Mouse (Mus musculus): ENCODE data around the gene Slc7a7. TPM values are rescaled to one million over a fixed set of nuclear protein-coding genes. Genes with fewer than 3 reads are reported as not detected.
A peak's percentile ranks its signal among the peaks of the same experiment; 100 is the strongest.
"Not testable (repeated sequence)": the region's sequence is repeated elsewhere in the genome, so short reads cannot be mapped to it uniquely, and the experiment has no call there.

Slc7a7 gene
- polyA plus RNA-seq, 1 experiment: 1.6 TPM

DNA sequence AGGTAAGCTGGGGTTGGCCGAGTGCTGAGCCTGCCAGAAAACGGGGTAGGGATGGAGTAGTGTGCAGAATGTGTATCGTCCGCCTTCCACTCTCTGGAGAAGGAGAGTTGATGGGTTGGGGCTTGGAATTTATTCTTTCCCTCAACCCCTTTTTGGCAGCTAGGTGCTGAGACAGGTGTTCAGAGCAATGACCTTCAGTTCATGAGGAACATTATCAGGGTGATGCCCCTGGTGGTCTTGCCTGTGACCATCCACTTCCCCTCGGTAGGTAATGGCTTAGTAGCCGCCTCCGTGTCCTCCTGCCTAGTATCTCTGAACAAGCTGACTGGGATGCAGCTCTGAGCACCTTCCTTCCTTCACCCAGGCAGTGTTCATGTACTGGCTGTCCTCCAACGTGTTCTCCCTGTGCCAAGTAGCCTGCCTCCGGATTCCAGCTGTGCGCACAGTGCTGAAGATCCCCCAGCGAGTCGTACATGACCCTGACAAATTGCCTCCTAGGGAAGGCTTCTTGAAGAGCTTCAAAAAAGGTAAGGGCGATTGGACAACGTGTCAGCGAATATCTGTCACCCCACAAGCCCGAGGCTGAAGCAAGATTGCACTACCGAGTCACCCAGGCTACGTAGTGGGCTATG is 50.0 kb downstream of the Slc7a7 start:
- Histone ChIP-seq H3K4me1 (no peaks in the 10 kb centered on the region), H3K36me3 (replicated peaks; ENCODE audit: low read length) (peaks cover 75% of the 10 kb centered on the region), H3K4me3 (replicated peaks) (no peak overlapping the region), H3K27me3 (replicated peaks) (no peaks in the 10 kb centered on the region), H3K9me3 (no peaks in the 10 kb centered on the region)
- TF ChIP-seq GATA1 (IDR thresholded peaks at IDR 0.05; ENCODE audit: borderline replicate concordance, low read length) (no peak), FLI1 (IDR thresholded peaks at IDR 0.05; ENCODE audit: low read length) (no peak)

DNA sequence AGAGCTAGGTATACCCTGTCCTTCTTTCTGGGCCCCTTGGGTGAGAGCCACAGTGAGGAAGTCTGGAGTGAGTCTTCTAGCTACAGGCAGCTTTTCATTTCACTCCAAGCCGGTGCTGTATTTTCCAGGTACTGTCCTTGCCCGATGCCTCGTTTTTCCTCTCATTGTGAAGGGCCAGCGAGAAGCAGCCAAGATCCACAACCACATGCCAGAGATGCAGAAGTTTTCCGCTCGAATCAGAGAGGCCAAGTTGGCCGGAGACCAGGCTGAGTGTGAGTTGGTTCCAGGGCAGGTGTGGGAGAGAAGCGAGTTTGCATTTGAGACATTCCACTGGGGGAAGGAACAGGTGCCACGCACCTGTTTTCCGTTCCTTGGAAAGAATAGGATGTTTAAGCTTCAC is 51.0 kb downstream of the Slc7a7 start:
- Histone ChIP-seq H3K36me3 (replicated peaks; ENCODE audit: low read length) (peaks cover 75% of the 10 kb centered on the region), H3K4me3 (replicated peaks) (no peak overlapping the region), H3K4me1 (peaks cover 2% of the 10 kb centered on the region; the same call in 1 of the 2 replicates), H3K27me3 (replicated peaks) (no peaks in the 10 kb centered on the region), H3K9me3 (no peaks in the 10 kb centered on the region)
- TF ChIP-seq FLI1 (IDR thresholded peaks at IDR 0.05; ENCODE audit: low read length) (no peak), GATA1 (IDR thresholded peaks at IDR 0.05; ENCODE audit: borderline replicate concordance, low read length) (no peak)

DNA sequence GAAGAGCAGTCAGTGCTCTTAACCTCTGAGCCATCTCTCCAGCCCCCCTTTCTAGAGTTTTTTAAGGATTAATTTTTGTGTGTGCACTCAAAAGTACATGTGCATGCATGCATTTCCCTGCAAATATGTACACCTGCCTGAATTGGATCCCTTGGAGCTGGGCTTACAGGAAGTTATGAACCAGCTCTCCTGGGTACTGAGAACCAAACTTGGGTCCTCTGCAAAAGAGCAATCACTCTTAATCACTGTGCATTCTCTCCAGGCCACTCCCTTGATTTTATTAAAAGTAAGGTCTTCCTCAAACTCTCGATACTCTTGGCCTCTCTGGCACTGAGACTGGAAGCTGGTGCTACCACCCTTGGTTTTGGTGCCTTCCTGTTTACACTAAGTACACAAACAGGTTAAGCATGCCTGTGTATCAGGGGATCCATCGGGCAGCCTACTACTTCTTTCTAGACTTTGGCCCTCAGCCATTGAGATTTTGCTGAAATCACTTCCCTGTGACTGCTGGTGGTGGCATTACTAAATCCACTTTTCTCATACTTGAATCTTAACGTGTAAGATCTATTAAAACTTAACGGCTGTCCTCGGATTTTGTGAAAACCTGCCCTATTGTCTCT is 52.4 kb downstream of the Slc7a7 start:
- Histone ChIP-seq H3K27me3 (replicated peaks) (no peaks in the 10 kb centered on the region), H3K36me3 (replicated peaks; ENCODE audit: low read length) (peaks cover 69% of the 10 kb centered on the region), H3K4me3 (replicated peaks) (no peak overlapping the region), H3K4me1 (peaks cover 4% of the 10 kb centered on the region; the same call in 1 of the 2 replicates), H3K9me3 (no peaks in the 10 kb centered on the region)
- TF ChIP-seq FLI1 (IDR thresholded peaks at IDR 0.05; ENCODE audit: low read length): no peak
- no peak for TF ChIP-seq GATA1 (IDR thresholded peaks at IDR 0.05; ENCODE audit: borderline replicate concordance, low read length)

DNA sequence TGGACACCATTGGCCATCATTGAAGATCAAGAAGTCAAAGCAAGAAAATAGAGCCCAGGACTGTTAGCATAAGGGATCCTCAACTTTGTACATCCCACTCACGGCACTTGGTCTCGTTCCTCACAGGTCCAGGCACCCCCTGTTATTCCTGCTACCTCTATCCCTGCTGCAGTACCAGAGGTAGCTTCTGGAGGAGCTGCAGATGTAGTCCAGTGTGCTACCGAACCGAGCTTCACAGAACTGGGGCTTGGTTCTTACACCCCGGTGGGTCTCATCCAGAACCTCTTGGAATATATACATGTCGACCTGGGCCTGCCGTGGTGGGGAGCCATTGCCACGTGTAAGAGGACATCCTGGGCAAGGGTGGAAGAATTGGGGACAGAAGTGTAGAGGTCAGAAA is 54.4 kb downstream of the Slc7a7 start:
- Histone ChIP-seq H3K9me3 (no peaks in the 10 kb centered on the region), H3K36me3 (replicated peaks; ENCODE audit: low read length) (peaks cover 49% of the 10 kb centered on the region), H3K27me3 (replicated peaks) (no peaks in the 10 kb centered on the region), H3K4me1 (peaks cover 4% of the 10 kb centered on the region; the same call in 1 of the 2 replicates), H3K4me3 (replicated peaks) (no peak overlapping the region)
- TF ChIP-seq FLI1 (IDR thresholded peaks at IDR 0.05; ENCODE audit: low read length) (no peak), GATA1 (IDR thresholded peaks at IDR 0.05; ENCODE audit: borderline replicate concordance, low read length) (no peak)

DNA sequence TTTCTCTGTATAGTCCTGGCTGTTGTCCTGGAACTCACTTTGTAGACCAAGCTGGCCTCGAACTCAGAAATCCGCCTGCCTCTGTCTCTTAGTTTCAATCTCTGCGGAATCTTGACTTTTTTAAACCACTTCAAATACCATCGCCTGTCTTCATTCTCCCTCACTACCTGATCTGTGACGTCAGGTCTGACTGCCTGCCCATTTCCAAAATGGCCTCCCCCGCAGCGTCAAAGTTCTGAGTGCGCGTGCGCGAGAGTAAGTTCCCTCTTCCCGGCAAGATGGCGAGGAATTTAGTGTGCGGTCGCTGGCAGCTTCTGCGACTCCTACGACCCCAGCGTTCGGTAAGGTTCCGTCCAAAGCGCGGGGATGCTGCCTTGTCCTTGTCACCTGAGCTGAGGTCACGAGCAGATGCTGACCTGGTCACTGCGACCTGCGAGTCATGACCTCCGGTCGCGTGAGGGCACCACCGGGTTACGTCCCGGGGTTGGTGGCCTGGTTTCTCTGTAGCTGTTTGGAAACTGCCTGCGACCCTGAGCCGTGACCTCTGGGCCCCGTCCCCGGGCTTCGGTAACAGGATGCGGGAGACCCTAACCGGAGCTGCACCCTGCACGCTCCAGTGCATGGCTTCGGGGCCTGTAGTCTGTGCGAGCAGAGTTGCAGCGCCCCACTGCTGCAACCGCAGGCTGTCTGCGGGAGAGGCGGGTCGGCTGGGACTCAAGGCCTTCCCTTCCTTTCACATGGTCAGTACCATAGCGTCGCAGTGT is 56.8 kb downstream of the Slc7a7 start, which contains the start of gene Oxa1l:
Gene Oxa1l (plus strand): TSS at position 258 of the 764 bp plus-strand sequence.
- H3K27me3 ChIP-seq (replicated peaks): no peaks in the 10 kb centered on the region
- peaks cover 4% of the 10 kb centered on the region; the same call in 1 of the 2 replicates for H3K4me1 ChIP-seq
- peak within 1 kb of the TSS; percentile 100 for H3K4me3 ChIP-seq (replicated peaks)
- H3K9me3 ChIP-seq: peaks cover 8% of the 10 kb centered on the region; the same call in 1 of the 2 replicates
- H3K36me3 ChIP-seq (replicated peaks; ENCODE audit: low read length): peaks cover 27% of the 10 kb centered on the region
- TF ChIP-seq FLI1 (IDR thresholded peaks at IDR 0.05; ENCODE audit: low read length) (no peak), GATA1 (IDR thresholded peaks at IDR 0.05; ENCODE audit: borderline replicate concordance, low read length) (no peak)

DNA sequence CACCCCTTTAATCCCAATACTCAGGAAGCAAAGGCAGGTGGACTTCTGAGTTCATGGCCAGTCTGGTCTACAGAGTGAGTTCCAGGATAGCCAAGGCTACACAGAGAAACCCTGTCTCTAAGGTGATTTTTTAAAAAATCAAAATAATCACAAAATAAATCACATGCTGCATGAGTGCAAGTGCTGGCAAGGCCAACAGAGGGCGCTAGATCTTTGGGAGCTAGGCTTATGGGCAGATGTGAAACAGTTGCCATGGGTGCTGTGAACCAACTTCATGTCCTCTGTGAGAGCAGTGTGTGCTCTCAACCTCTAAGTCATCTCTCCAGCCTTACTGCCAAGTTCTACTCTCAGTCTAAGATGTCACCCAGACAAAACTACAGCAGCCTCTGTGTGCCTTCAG is 63.2 kb downstream of the Slc7a7 start:
- Histone ChIP-seq H3K27me3 (replicated peaks) (no peaks in the 10 kb centered on the region), H3K36me3 (replicated peaks; ENCODE audit: low read length) (no peaks in the 10 kb centered on the region), H3K4me3 (replicated peaks) (no peak overlapping the region), H3K4me1 (no peaks in the 10 kb centered on the region), H3K9me3 (peaks cover 21% of the 10 kb centered on the region)
- TF ChIP-seq FLI1 (IDR thresholded peaks at IDR 0.05; ENCODE audit: low read length) (no peak), GATA1 (IDR thresholded peaks at IDR 0.05; ENCODE audit: borderline replicate concordance, low read length) (no peak)

DNA sequence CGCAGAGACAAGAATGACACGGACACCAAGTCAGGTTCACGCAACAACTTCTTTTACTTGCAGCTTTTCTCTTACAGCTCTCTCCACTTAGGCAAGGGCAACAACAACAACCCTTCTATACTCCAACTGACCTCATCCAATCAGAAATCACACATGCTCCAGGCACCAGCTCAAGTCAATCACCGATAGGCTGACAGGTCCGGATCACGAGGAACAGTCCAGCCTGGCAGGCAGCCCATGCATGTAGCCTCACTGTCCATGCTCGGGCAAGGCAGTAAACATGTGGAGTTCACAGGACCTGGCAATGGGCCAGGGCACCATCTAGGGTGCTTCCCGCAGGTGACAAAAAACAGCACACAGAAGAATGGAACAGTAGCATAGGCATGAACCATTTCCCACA is 65.3 kb downstream of the Slc7a7 start:
- Histone ChIP-seq H3K9me3 (peaks cover 32% of the 10 kb centered on the region), H3K27me3 (replicated peaks) (no peaks in the 10 kb centered on the region), H3K4me3 (replicated peaks) (no peak overlapping the region), H3K4me1 (no peaks in the 10 kb centered on the region), H3K36me3 (replicated peaks; ENCODE audit: low read length) (no peaks in the 10 kb centered on the region)
- TF ChIP-seq FLI1 (IDR thresholded peaks at IDR 0.05; ENCODE audit: low read length): no peak
- no peak for TF ChIP-seq GATA1 (IDR thresholded peaks at IDR 0.05; ENCODE audit: borderline replicate concordance, low read length)

DNA sequence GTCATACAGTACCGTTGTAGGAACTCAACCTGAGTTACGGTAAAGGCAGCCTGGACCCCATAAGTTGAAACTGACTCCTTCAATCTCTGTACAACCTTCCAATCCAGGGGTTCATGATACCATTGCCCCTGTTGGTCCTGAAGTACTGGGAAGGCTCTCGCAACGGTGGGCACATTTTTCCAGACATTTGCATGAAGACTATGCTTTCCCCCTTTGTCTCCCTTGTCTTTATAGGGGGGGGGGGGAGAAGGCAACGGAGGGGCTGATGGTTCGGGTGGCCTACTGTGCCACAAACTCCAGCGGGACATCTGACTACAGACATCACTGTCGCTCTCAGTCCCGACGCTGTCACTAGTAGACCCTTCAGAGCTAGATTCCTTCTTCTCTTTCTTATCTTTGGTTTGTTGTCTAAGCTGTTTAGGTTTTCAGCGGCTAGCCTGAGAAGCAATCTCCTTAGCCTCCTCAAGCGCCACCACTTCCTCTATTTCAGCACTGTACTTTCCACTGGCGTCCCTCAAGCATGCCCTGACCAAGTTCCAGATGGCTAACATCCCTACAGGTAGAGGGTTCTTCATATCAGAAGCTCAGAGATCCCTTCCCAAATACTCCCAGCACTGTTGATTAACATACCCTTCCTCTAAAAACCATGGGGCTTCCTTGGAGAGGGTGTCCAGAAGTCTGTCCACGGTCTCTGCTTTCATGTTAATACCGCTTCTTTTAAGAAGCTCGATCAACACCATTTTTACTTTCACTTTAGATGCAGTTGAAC is 66.6 kb downstream of the Slc7a7 start:
- H3K4me1 ChIP-seq; H3K4me3 ChIP-seq (replicated peaks); H3K36me3 ChIP-seq (replicated peaks; ENCODE audit: low read length); H3K27me3 ChIP-seq (replicated peaks): not testable (repeated sequence)
- peaks cover 26% of the 10 kb centered on the region for H3K9me3 ChIP-seq

DNA sequence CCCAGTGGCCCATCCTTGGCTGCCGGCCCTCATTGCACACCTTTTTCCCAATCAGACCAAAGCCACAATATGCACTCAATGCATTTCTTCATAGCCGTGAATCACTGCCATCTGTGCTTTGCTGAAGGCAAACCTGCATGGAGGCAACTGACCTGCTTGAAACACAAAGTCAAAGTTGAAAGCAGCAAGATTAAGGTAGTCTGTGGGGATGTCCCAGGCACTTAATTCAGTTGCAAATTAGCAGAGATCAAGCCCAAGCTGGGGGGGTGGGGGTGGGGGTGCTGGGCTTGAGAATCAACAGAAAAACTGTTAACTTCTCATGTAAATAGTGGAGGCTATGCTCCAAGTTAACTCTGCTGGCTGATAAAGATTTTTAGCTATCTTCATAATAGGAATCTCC is 75.8 kb downstream of the Slc7a7 start:
- not testable (repeated sequence) for H3K27me3 ChIP-seq (replicated peaks); H3K4me3 ChIP-seq (replicated peaks); H3K36me3 ChIP-seq (replicated peaks; ENCODE audit: low read length); H3K9me3 ChIP-seq; H3K4me1 ChIP-seq

All from megakaryocyte, embryonic 14.5 days (primary cell).